Mouse (Mus musculus) intestine, postnatal 0 days (tissue): Measurements from ENCODE around the gene Cby1. TPM values are rescaled to one million over a fixed set of nuclear protein-coding genes. Genes with fewer than 3 reads are reported as not detected.

Experiments used
- ATAC-seq: fragments of 200-750 bp; cut with Nextera tagmentation; 2 replicates; pipeline ENCODE4 v1.8.0; 2017; ENCODE audit warnings: mild to moderate bottlenecking, moderate TSS enrichment, moderate library complexity
- H3K27ac ChIP-seq: fragments of 300-500 bp; sonication (generic); 2 replicates; pipeline ENCODE4 v1.5.1; 2014; ENCODE audit warnings: mild to moderate bottlenecking, low read depth, low read length, moderate library complexity
- H3K27me3 ChIP-seq: fragments of 300-500 bp; sonication (generic); replicated peaks from 2 replicates; pipeline ENCODE4 v1.6.1; 2014; ENCODE audit warnings: low read length, mixed read lengths; ENCODE audit not compliant: control insufficient read depth, insufficient read depth
- H3K36me3 ChIP-seq: fragments of 300-500 bp; sonication (generic); 2 replicates; pipeline ENCODE4 v1.6.1; 2014; ENCODE audit warnings: mild to moderate bottlenecking, moderate library complexity; ENCODE audit not compliant: control insufficient read depth, insufficient read depth
- H3K4me1 ChIP-seq: fragments of 300-500 bp; sonication (generic); replicated peaks from 2 replicates; pipeline ENCODE4 v1.6.1; 2014; ENCODE audit warnings: antibody characterized with exemption, low read length, mixed read lengths; ENCODE audit not compliant: control insufficient read depth, insufficient read depth
- H3K4me2 ChIP-seq: fragments of 300-500 bp; sonication (generic); replicated peaks from 2 replicates; pipeline ENCODE4 v1.6.1; 2014; ENCODE audit warnings: low read depth, mild to moderate bottlenecking, moderate library complexity
- H3K4me3 ChIP-seq: fragments of 300-500 bp; sonication (generic); 2 replicates; pipeline ENCODE4 v1.5.1; 2014; ENCODE audit warnings: low read depth, low read length
- H3K9ac ChIP-seq: fragments of 300-500 bp; sonication (generic); 2 replicates; pipeline ENCODE4 v1.6.1; 2014; ENCODE audit warnings: mild to moderate bottlenecking, low read depth, low read length
- H3K9me3 ChIP-seq: fragments of 300-500 bp; sonication (generic); 2 replicates; pipeline ENCODE4 v1.6.1; 2016; ENCODE audit warnings: mixed run types; ENCODE audit not compliant: control insufficient read depth
- CTCF ChIP-seq: sonication (generic); IDR thresholded peaks from 2 replicates; pipeline ENCODE4 v1.5.1; 2016; ENCODE audit warnings: low read depth, mild to moderate bottlenecking, control low read depth, antibody characterized with exemption, moderate library complexity
- WGBS: fragments of 180-500 bp; shearing (Covaris S2); extraction: QIAGEN DNeasy Blood & Tissue Kit; methylation state at CpG from one replicate; pipeline ENCODE4 v1.1.7; 2014; 5-methylcytosine and 5-hydroxymethylcytosine counted together
- polyA plus RNA-seq: library from polyadenylated mRNA; unstranded; fragments of >200 nt; fragmentation: Nextera tagmentation; extraction: Ambion mirVana; gene quantifications from 2 replicates; pipeline ENCODE4 v1.2.1, GENCODE M21; 2015

Cby1 gene
- polyA plus RNA-seq, 1 experiment from 2014 or later, result 23.1 TPM

GRCm38 (mm10) chr15:79651481-79651880 lies 7.5 kb upstream of the Cby1 start:
- no peak overlapping the region for H3K4me3 ChIP-seq
- H3K36me3 ChIP-seq, result no peaks in the 10 kb centered on the region
- no peaks in the 10 kb centered on the region for H3K27me3 ChIP-seq
- no peak overlapping the region for H3K27ac ChIP-seq
- no peak overlapping the region for H3K4me2 ChIP-seq
- no peaks in the 10 kb centered on the region for H3K4me1 ChIP-seq
- H3K9me3 ChIP-seq, result no peaks in the 10 kb centered on the region
- no peak for ATAC-seq
- peak; percentile 63 for TF ChIP-seq CTCF
- WGBS, result 73% methylated on average over 4 of the region's 4 CpGs
- H3K9ac ChIP-seq, result no peak overlapping the region

- H3K27ac ChIP-seq, result no peak overlapping the region
Observed at GRCm38 (mm10) chr15:79656451-79656850, 2.5 kb upstream of the Cby1 start.

GRCm38 (mm10) chr15:79657837-79658530 lies 1.0 kb upstream of the Cby1 start:
- ATAC-seq, result peak; percentile 1; the same call in 1 of the 2 replicates
- Histone ChIP-seq H3K4me2 (peak overlapping the region; percentile 97), H3K4me3 (peak overlapping the region; percentile 71), H3K9ac (peak overlapping the region; percentile 80), H3K27ac (peak overlapping the region; percentile 87), H3K36me3 (peaks cover 8% of the 10 kb centered on the region; the same call in 1 of the 2 replicates), H3K9me3 (no peaks in the 10 kb centered on the region), H3K4me1 (no peaks in the 10 kb centered on the region), H3K27me3 (no peaks in the 10 kb centered on the region)
- WGBS, result 2% methylated on average over 16 of the region's 16 CpGs
- TF ChIP-seq CTCF, result peak; percentile 72

More at GRCm38 (mm10) chr15:79656451-79656850, 2.5 kb upstream of the Cby1 start:
- Histone ChIP-seq H3K9ac (no peak overlapping the region), H3K36me3 (no peaks in the 10 kb centered on the region), H3K4me2 (no peak overlapping the region), H3K9me3 (no peaks in the 10 kb centered on the region), H3K4me1 (no peaks in the 10 kb centered on the region), H3K27me3 (no peaks in the 10 kb centered on the region), H3K4me3 (no peak overlapping the region)
- no peak for TF ChIP-seq CTCF
- WGBS, result 83% methylated on average over 14 of the region's 14 CpGs
- no peak for ATAC-seq

- Histone ChIP-seq H3K4me1 (no peaks in the 10 kb centered on the region), H3K36me3 (peaks cover 14% of the 10 kb centered on the region; the same call in 1 of the 2 replicates), H3K4me2 (no peak overlapping the region), H3K9me3 (no peaks in the 10 kb centered on the region), H3K27ac (no peak overlapping the region), H3K27me3 (no peaks in the 10 kb centered on the region), H3K4me3 (no peak overlapping the region), H3K9ac (no peak overlapping the region)
- WGBS, result 77% methylated on average over 4 of the region's 4 CpGs
- no peak for ATAC-seq
- peak; percentile 64 for TF ChIP-seq CTCF
Observed at GRCm38 (mm10) chr15:79661852-79662251, 2.9 kb downstream of the Cby1 start.

- ATAC-seq, result no peak
- WGBS, result 93% methylated on average over 8 of the region's 8 CpGs
- Histone ChIP-seq H3K9me3 (no peaks in the 10 kb centered on the region), H3K27me3 (no peaks in the 10 kb centered on the region), H3K36me3 (peaks cover 14% of the 10 kb centered on the region; the same call in 1 of the 2 replicates), H3K4me2 (no peak overlapping the region), H3K4me3 (no peak overlapping the region), H3K27ac (no peak overlapping the region), H3K9ac (no peak overlapping the region), H3K4me1 (no peaks in the 10 kb centered on the region)
- no peak for TF ChIP-seq CTCF
Observed at GRCm38 (mm10) chr15:79664666-79665065, 5.7 kb downstream of the Cby1 start.

GRCm38 (mm10) chr15:79669195-79669594 lies 10.2 kb downstream of the Cby1 start:
- Histone ChIP-seq H3K27ac (no peak overlapping the region), H3K9ac (no peak overlapping the region), H3K4me1 (0 out of 2 replicates have a peak, but pooled peaks cover 3% of the 10 kb centered on the region), H3K9me3 (no peaks in the 10 kb centered on the region), H3K4me3 (no peak overlapping the region), H3K27me3 (no peaks in the 10 kb centered on the region), H3K4me2 (no peak overlapping the region), H3K36me3 (peaks cover 21% of the 10 kb centered on the region)
- WGBS, result 67% methylated on average over 10 of the region's 10 CpGs
- TF ChIP-seq CTCF, result peak; percentile 45
- no peak for ATAC-seq
